Mouse (Mus musculus) G1E (cell line): ENCODE measurements at regions not wholly inside any gene's neighbourhood (a gene's known extent, or its start where the extent isn't known, plus 50 kb on each side); places are given as distances from the start of the nearest gene placed in this dataset.

Source experiments
- CTCF ChIP-seq: IDR thresholded peaks from 2 replicates; pipeline ENCODE4 v1.5.1; 2012; ENCODE audit warnings: low read depth, low read length, inconsistent platforms, mixed read lengths
- GATA1 ChIP-seq: IDR thresholded peaks from 2 replicates; pipeline ENCODE4 v1.6.1; 2012; ENCODE audit warnings: borderline replicate concordance, low read length, inconsistent platforms, mixed read lengths
- POLR2AphosphoS5 ChIP-seq: IDR thresholded peaks from 2 replicates; pipeline ENCODE4 v1.6.1; 2012; ENCODE audit warnings: low read depth, low read length, inconsistent platforms; ENCODE audit not compliant: insufficient replicate concordance
- TAL1 ChIP-seq: conservative IDR thresholded peaks from 2 replicates; pipeline ENCODE4 v1.6.1; 2012; ENCODE audit warnings: low read depth, low read length, inconsistent platforms, mixed read lengths

GRCm38 (mm10) chr13:97409891-97410525 lies 169.1 kb downstream of the Enc1 start:
- TF ChIP-seq CTCF (no peak), TAL1 (no peak), GATA1 (no peak), POLR2AphosphoS5 (no peak)
